Mouse (Mus musculus) heart, adult 2 months (tissue): ENCODE data around the gene Trp73.

Experiments
- CTCF ChIP-seq: fragments of 200-600 bp; IDR thresholded peaks from 2 replicates; pipeline ENCODE4 v1.8.1; 2022; ENCODE audit warnings: antibody characterized with exemption, mild to moderate bottlenecking, moderate library complexity
- EP300 ChIP-seq: fragments of 200-500 bp; IDR thresholded peaks from 2 replicates; pipeline ENCODE4 v1.6.1; 2011; ENCODE audit warnings: low read depth, low read length, control low read depth; ENCODE audit not compliant: insufficient read depth
- POLR2A ChIP-seq: fragments of 200-500 bp; IDR thresholded peaks from 2 replicates; pipeline ENCODE4 v1.6.1; 2011; ENCODE audit warnings: mild to moderate bottlenecking, low read depth, low read length, control low read depth; ENCODE audit not compliant: insufficient read depth

DNA sequence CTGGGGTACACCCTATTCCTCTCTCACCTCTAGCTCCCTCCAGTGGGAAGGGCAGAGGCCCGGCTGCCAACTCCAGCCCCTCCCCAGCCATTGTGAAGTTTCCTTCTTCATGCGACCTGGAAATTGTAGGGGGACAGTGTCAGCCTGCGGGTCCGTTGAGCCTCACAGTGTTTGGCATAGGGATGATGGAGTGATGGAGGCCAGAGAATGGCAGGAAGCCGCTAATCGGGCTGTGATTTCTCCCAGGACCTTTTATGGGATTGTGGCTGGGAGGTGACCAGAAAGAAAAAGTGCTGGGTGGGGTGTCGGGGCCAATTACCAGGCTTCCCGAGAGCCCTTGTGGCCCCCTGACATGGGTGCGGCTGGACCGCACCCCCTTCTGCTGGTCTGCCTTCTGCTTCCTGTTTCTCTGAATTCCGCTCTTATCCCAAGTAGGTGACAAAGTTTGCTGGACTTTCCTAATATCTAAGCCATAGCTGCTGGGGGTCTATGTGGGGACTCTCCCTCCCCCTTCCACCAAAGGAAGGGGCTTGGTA is 46.1 kb upstream of the Trp73 start:
- TF ChIP-seq CTCF: no peak
- TF ChIP-seq POLR2A: no peak
- TF ChIP-seq EP300: no peak
